Mouse (Mus musculus): ENCODE results near the gene Cdc27.

Gene Cdc27

DNA sequence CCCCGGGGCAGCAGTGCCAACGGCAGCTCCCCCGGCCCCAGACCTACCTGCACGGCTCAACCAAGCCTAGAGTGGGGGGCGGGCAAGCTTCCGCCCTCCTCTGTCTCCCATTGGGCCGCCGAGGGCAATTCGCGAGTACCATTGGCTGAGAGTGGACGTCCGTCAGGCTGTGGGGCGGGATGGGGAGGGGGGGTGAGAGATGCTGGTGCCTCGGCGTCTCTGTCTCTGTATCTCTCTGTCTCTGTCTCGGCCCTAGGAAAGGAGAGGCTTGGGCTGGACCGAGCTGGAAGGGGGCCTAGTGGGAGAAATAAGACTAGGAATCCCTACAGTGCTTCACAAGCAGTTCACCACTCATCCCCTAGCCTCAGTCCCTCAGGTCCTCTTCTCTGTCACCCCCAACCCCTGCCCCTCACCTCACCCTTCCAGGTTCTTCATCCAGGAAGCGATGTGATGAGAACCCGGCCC is 81.0 kb downstream of the Cdc27 start:
- peak; percentile 87 for DNase-seq

DNA sequence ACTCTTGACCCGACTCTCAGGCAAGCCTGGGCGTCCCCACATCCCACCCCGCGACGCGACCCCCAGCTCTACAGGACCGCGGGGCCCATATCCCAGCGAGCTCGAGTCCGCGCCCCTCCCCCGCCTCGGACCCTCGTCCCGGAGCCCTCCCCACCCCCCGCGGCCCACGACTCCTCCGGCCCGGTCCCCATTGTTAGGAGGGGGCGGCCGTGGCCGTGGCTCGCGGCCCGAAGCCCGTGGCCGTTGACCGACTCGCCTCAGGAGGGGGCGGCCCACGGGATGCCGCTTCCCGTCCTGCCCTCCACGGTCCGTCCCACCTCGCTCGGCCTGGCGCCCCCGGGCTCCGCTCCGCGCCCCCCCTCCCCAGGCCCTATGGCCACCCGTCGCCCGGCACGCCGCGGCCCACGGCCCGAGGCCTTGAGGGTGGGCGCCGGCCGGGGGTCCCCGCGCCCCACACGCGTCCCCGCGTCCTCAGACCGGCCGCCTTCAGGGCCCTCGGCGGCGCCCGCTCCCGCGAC is 81.6 kb downstream of the Cdc27 start, which contains the start of gene Kansl1:
Kansl1 (minus strand) TSS at position 111 of the 518 bp plus-strand sequence.
- DNase-seq, result peak; percentile 34

GRCm38 (mm10) chr11:104467698-104468097 is 82.7 kb downstream of the Cdc27 start:
- DNase-seq, result no peak

GRCm38 (mm10) chr11:104461551-104461950 is 88.9 kb downstream of the Cdc27 start:
- peak; percentile 71 for DNase-seq

- no peak for DNase-seq
Measured at GRCm38 (mm10) chr11:104459671-104460070, 90.7 kb downstream of the Cdc27 start.

DNA sequence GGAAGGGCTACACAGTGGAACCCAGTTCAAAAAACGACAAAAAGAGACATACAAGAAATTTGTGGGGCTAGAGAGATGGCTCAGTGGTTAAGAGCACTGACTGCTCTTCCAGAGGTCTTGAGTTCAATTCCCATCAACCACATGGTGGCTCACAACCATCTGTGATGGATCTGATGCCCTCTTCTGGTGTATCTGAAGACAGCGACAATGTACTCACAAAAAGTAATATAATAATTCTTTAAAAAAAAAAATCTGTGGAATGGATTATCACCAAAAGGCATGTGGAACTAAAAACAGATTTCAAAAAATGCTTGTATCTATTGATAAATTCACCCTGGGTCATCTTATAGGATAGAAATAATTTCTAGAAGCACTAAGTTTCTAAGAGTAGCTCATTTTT is 91.9 kb downstream of the Cdc27 start:
- no peak for DNase-seq
